Mouse (Mus musculus) hindbrain, postnatal 0 days (tissue): Measurements from ENCODE around the gene Guca2b. TPM values are rescaled to one million over a fixed set of nuclear protein-coding genes. Genes with fewer than 3 reads are reported as not detected.
"Not testable (repeated sequence)": the region's sequence is repeated elsewhere in the genome, so short reads cannot be mapped to it uniquely, and the experiment has no call there.

Source experiments
- ATAC-seq: fragments of 200-750 bp; cut with Nextera tagmentation; 2 replicates; pipeline ENCODE4 v1.8.0; 2017; ENCODE audit warnings: mild to moderate bottlenecking, moderate TSS enrichment, moderate library complexity
- DNase-seq: peaks from one replicate; pipeline ENCODE4 v3.0.0-alpha.2; 2015; ENCODE audit warnings: low spot score
- H3K27ac ChIP-seq: fragments of 300-500 bp; sonication (generic); 2 replicates; pipeline ENCODE4 v1.5.1; 2014; ENCODE audit warnings: mild to moderate bottlenecking
- H3K27me3 ChIP-seq: fragments of 300-500 bp; sonication (generic); 2 replicates; pipeline ENCODE4 v1.6.1; 2014; ENCODE audit warnings: low read length, mixed read lengths; ENCODE audit not compliant: insufficient read depth
- H3K36me3 ChIP-seq: fragments of 300-500 bp; sonication (generic); 2 replicates; pipeline ENCODE4 v1.6.1; 2014; ENCODE audit warnings: low read length, mixed read lengths; ENCODE audit not compliant: insufficient read depth
- H3K4me1 ChIP-seq: fragments of 300-500 bp; sonication (generic); 2 replicates; pipeline ENCODE4 v1.6.1; 2014; ENCODE audit warnings: antibody characterized with exemption, low read length, mixed read lengths; ENCODE audit not compliant: insufficient read depth
- H3K4me2 ChIP-seq: fragments of 300-500 bp; sonication (generic); 2 replicates; pipeline ENCODE4 v1.6.1; 2014; ENCODE audit warnings: low read depth, mild to moderate bottlenecking, low read length, moderate library complexity, mixed read lengths
- H3K4me3 ChIP-seq: fragments of 300-500 bp; sonication (generic); 2 replicates; pipeline ENCODE4 v1.5.1; 2014; ENCODE audit warnings: low read length
- H3K9ac ChIP-seq: fragments of 300-500 bp; sonication (generic); replicated peaks from 2 replicates; pipeline ENCODE4 v1.6.1; 2014; ENCODE audit warnings: mild to moderate bottlenecking, low read length, moderate library complexity, mixed read lengths
- H3K9me3 ChIP-seq: fragments of 300-500 bp; sonication (generic); 2 replicates; pipeline ENCODE4 v1.6.1; 2016; ENCODE audit warnings: low read length, mixed read lengths
- CTCF ChIP-seq: IDR thresholded peaks from 2 replicates; pipeline ENCODE4 v1.5.1; 2016; ENCODE audit warnings: antibody characterized with exemption, control low read depth, low read depth
- WGBS: fragments of 180-500 bp; shearing (Covaris S2); extraction: QIAGEN DNeasy Blood & Tissue Kit; methylation state at CpG from one replicate; pipeline ENCODE4 v1.1.7; 2014; 5-methylcytosine and 5-hydroxymethylcytosine counted together
- polyA plus RNA-seq: library from polyadenylated mRNA; unstranded; fragments of >200 nt; fragmentation: Nextera tagmentation; extraction: Ambion mirVana; gene quantifications from 2 replicates; pipeline ENCODE4 v1.2.1, GENCODE M21; 2015
- total RNA-seq: library from RNA; depleted of rRNA; stranded (reverse); fragments of >200 nt; gene quantifications from 2 replicates; pipeline ENCODE4 v1.2.3, GENCODE M21; 2014

Guca2b gene
- total and polyA plus RNA-seq, 2 experiments from 2014 or later, result not detected

- H3K4me2 ChIP-seq, result no peak overlapping the region
- 0 out of 2 replicates have a peak, but pooled peaks cover 6% of the 10 kb centered on the region for H3K36me3 ChIP-seq
- no peak overlapping the region for H3K4me3 ChIP-seq
- ATAC-seq (peak; percentile 64), DNase-seq (peak; percentile 80)
- WGBS, result 58% methylated on average over 11 of the region's 11 CpGs
- no peaks in the 10 kb centered on the region for H3K27me3 ChIP-seq
- TF ChIP-seq CTCF, result peak; percentile 85
- H3K9me3 ChIP-seq, result no peaks in the 10 kb centered on the region
- H3K9ac ChIP-seq, result no peak overlapping the region
- H3K4me1 ChIP-seq, result peaks cover 12% of the 10 kb centered on the region; the same call in 1 of the 2 replicates
- no peak overlapping the region for H3K27ac ChIP-seq
These were observed 27.4 kb downstream of the Guca2b start for GRCm38 (mm10) chr4:119631115-119631919.

- not testable (repeated sequence) for H3K4me1 ChIP-seq, H3K4me3 ChIP-seq, ATAC-seq, H3K27me3 ChIP-seq, H3K4me2 ChIP-seq, H3K9me3 ChIP-seq, DNase-seq, H3K9ac ChIP-seq, H3K36me3 ChIP-seq, H3K27ac ChIP-seq
- TF ChIP-seq CTCF, result peak; percentile 41; the same call in 1 of the 2 replicates
- WGBS, result 77% methylated on average over 4 of the region's 4 CpGs
These were observed 30.4 kb downstream of the Guca2b start for GRCm38 (mm10) chr4:119628363-119628762.

GRCm38 (mm10) chr4:119627317-119627716 lies 31.4 kb downstream of the Guca2b start:
- no peak for DNase-seq
- H3K4me3 ChIP-seq, result no peak overlapping the region
- 65% methylated on average over 4 of the region's 4 CpGs for WGBS

GRCm38 (mm10) chr4:119626876-119627275 lies 31.9 kb downstream of the Guca2b start:
- Histone ChIP-seq H3K27me3 (no peaks in the 10 kb centered on the region), H3K4me3 (no peak overlapping the region), H3K4me2 (no peak overlapping the region), H3K36me3 (peaks cover 9% of the 10 kb centered on the region; the same call in 1 of the 2 replicates), H3K9ac (no peak overlapping the region), H3K4me1 (no peaks in the 10 kb centered on the region), H3K27ac (no peak overlapping the region), H3K9me3 (no peaks in the 10 kb centered on the region)
- no peak for TF ChIP-seq CTCF
- DNase-seq (no peak), ATAC-seq (no peak)
- 66% methylated on average over 3 of the region's 3 CpGs for WGBS

More at GRCm38 (mm10) chr4:119627317-119627716, 31.4 kb downstream of the Guca2b start:
- no peak overlapping the region for H3K27ac ChIP-seq
- H3K4me1 ChIP-seq, result no peaks in the 10 kb centered on the region
- no peaks in the 10 kb centered on the region for H3K27me3 ChIP-seq
- H3K4me2 ChIP-seq, result no peak overlapping the region
- H3K36me3 ChIP-seq, result peaks cover 9% of the 10 kb centered on the region; the same call in 1 of the 2 replicates
- no peaks in the 10 kb centered on the region for H3K9me3 ChIP-seq
- ATAC-seq, result no peak
- TF ChIP-seq CTCF, result no peak
- H3K9ac ChIP-seq, result no peak overlapping the region

- Histone ChIP-seq H3K27ac (no peak overlapping the region), H3K27me3 (no peaks in the 10 kb centered on the region), H3K36me3 (peaks cover 9% of the 10 kb centered on the region; the same call in 1 of the 2 replicates), H3K4me2 (no peak overlapping the region), H3K9me3 (no peaks in the 10 kb centered on the region), H3K4me1 (no peaks in the 10 kb centered on the region), H3K4me3 (no peak overlapping the region), H3K9ac (no peak overlapping the region)
- DNase-seq (no peak), ATAC-seq (no peak)
- TF ChIP-seq CTCF, result no peak
- WGBS, result 39% methylated on average over 7 of the region's 7 CpGs
These were observed 32.6 kb downstream of the Guca2b start for GRCm38 (mm10) chr4:119626081-119626645.

- no peak for TF ChIP-seq CTCF
- WGBS, result 79% methylated on average over 4 of the region's 4 CpGs
- Histone ChIP-seq H3K27me3 (no peaks in the 10 kb centered on the region), H3K36me3 (peaks cover 2% of the 10 kb centered on the region), H3K4me1 (no peaks in the 10 kb centered on the region), H3K4me3 (no peak overlapping the region), H3K9me3 (no peaks in the 10 kb centered on the region), H3K4me2 (no peak overlapping the region), H3K27ac (no peak overlapping the region), H3K9ac (no peak overlapping the region)
- DNase-seq (no peak), ATAC-seq (no peak)
These were observed 44.0 kb downstream of the Guca2b start for GRCm38 (mm10) chr4:119614724-119615123.
